Mouse (Mus musculus) ES-Bruce4 (cell line): ENCODE measurements at regions not wholly inside any gene's neighbourhood (a gene's known extent, or its start where the extent isn't known, plus 50 kb on each side); places are given as distances from the start of the nearest gene placed in this dataset.

Source experiments
- H3K27ac ChIP-seq: 2 replicates; pipeline ENCODE4 v1.5.1; 2012; ENCODE audit warnings: low read length, inconsistent platforms; ENCODE audit not compliant: insufficient read depth
- H3K27me3 ChIP-seq: 2 replicates; pipeline ENCODE4 v1.6.1; 2012; ENCODE audit warnings: mild to moderate bottlenecking, low read length, inconsistent platforms; ENCODE audit not compliant: control insufficient read depth, poor library complexity, insufficient read depth, severe bottlenecking
- H3K36me3 ChIP-seq: 2 replicates; pipeline ENCODE4 v1.6.1; 2012; ENCODE audit warnings: inconsistent platforms, mild to moderate bottlenecking, low read length, moderate library complexity; ENCODE audit not compliant: control insufficient read depth, poor library complexity, insufficient read depth, severe bottlenecking
- H3K4me1 ChIP-seq: one replicate; pipeline ENCODE4 v1.8.1; 2011; ENCODE audit warnings: low read length; ENCODE audit not compliant: control insufficient read depth, insufficient read depth
- H3K4me3 ChIP-seq: 2 replicates; pipeline ENCODE4 v1.5.1; 2011; ENCODE audit warnings: low read depth, mild to moderate bottlenecking, low read length
- H3K9ac ChIP-seq: 2 replicates; pipeline ENCODE4 v1.6.1; 2012; ENCODE audit warnings: low read depth, mild to moderate bottlenecking, inconsistent platforms; ENCODE audit not compliant: poor library complexity, severe bottlenecking
- H3K9me3 ChIP-seq: replicated peaks from 2 replicates; pipeline ENCODE4 v1.6.1; 2012; ENCODE audit warnings: mild to moderate bottlenecking, low read length, inconsistent platforms; ENCODE audit not compliant: control insufficient read depth, poor library complexity, insufficient read depth, severe bottlenecking
- CTCF ChIP-seq: IDR thresholded peaks from one replicate; pipeline ENCODE4 v1.8.1; 2011; ENCODE audit warnings: low read depth, low read length
- EP300 ChIP-seq: IDR thresholded peaks from 2 replicates; pipeline ENCODE4 v1.6.1; 2011; ENCODE audit warnings: low read depth, low read length; ENCODE audit not compliant: insufficient read depth
- POLR2A ChIP-seq: IDR thresholded peaks from one replicate; pipeline ENCODE4 v1.8.1; 2011; ENCODE audit warnings: low read length; ENCODE audit not compliant: insufficient read depth

DNA sequence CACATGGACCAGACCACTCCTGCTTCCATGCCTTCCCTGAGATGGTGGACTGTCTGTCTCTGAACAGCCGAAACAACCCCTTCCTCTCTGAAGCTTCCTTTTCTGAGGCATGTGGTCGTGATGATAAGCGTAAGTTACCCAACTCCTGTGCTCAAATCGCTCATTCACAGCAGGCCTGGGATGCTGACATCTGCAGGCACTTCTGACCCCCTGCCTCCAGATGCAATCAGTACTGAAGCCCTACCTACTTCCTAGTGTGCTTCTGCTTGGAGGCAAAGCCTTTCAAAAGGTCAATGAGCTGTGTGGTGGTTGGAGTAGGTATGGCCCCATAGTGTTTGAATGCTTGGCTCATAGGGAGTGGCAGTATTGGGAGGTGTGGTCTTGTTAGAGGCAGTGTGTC lies 253.7 kb upstream of the Irx3 start:
- Histone ChIP-seq H3K4me1 (no peaks in the 10 kb centered on the region), H3K9ac (no peak overlapping the region), H3K4me3 (no peak overlapping the region), H3K9me3 (no peaks in the 10 kb centered on the region; the same call in 1 of the 2 replicates), H3K27me3 (no peaks in the 10 kb centered on the region), H3K27ac (no peak overlapping the region), H3K36me3 (no peaks in the 10 kb centered on the region)
- no peak for TF ChIP-seq POLR2A
- TF ChIP-seq CTCF = no peak
- no peak for TF ChIP-seq EP300

- no peak for TF ChIP-seq CTCF
- TF ChIP-seq EP300 = no peak
- TF ChIP-seq POLR2A = no peak
- no peaks in the 10 kb centered on the region for H3K36me3 ChIP-seq
- no peak overlapping the region for H3K4me3 ChIP-seq
- H3K9ac ChIP-seq = no peak overlapping the region
- peaks cover 19% of the 10 kb centered on the region for H3K9me3 ChIP-seq
- H3K27ac ChIP-seq = no peak overlapping the region
- H3K27me3 ChIP-seq = no peaks in the 10 kb centered on the region; the same call in 1 of the 2 replicates
- H3K4me1 ChIP-seq = peaks cover 2% of the 10 kb centered on the region
Observed at GRCm38 (mm10) chr8:92044695-92045094, 242.8 kb upstream of the Irx3 start.

GRCm38 (mm10) chr8:92042951-92043350 lies 241.1 kb upstream of the Irx3 start:
- Histone ChIP-seq H3K27ac (no peak overlapping the region), H3K9me3 (peaks cover 23% of the 10 kb centered on the region)
- TF ChIP-seq POLR2A (no peak), EP300 (peak; percentile 87)

GRCm38 (mm10) chr8:92029954-92030353 lies 228.1 kb upstream of the Irx3 start:
- no peaks in the 10 kb centered on the region; the same call in 1 of the 2 replicates for H3K27me3 ChIP-seq
- H3K4me1 ChIP-seq = peaks cover 4% of the 10 kb centered on the region
- no peak overlapping the region for H3K27ac ChIP-seq
- H3K9me3 ChIP-seq = no peaks in the 10 kb centered on the region
- H3K9ac ChIP-seq = no peak overlapping the region
- H3K4me3 ChIP-seq = no peak overlapping the region
- TF ChIP-seq EP300 (no peak), POLR2A (no peak), CTCF (no peak)
- H3K36me3 ChIP-seq = no peaks in the 10 kb centered on the region

More at GRCm38 (mm10) chr8:92042951-92043350, 241.1 kb upstream of the Irx3 start:
- H3K27me3 ChIP-seq = no peaks in the 10 kb centered on the region
- no peak overlapping the region for H3K9ac ChIP-seq
- no peaks in the 10 kb centered on the region for H3K36me3 ChIP-seq
- peaks cover 2% of the 10 kb centered on the region for H3K4me1 ChIP-seq
- no peak overlapping the region for H3K4me3 ChIP-seq

DNA sequence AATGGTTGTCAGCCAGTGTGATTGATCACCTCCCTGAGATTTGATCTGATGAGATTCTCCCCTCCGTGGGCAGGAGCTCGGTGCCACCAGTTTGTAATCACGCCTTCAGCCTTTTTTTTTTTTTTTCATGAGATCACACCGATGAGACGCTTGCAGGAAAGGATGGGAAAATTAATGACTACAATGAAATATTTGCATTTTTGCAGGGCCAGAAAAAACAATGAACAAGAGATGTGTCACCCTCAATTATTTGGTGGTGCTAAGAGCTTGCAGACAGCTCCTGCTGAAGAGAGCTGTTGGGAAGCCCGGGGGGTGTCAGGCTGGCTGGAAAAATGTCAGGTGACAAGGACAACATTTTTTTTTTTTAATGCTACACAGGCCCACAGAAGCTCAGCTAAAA lies 227.6 kb upstream of the Irx3 start:
- Histone ChIP-seq H3K27ac (no peak overlapping the region), H3K36me3 (no peaks in the 10 kb centered on the region), H3K9ac (no peak overlapping the region), H3K9me3 (no peaks in the 10 kb centered on the region), H3K4me3 (no peak overlapping the region), H3K27me3 (no peaks in the 10 kb centered on the region; the same call in none of the 2 replicates), H3K4me1 (peaks cover 4% of the 10 kb centered on the region)
- no peak for TF ChIP-seq CTCF
- no peak for TF ChIP-seq POLR2A
- TF ChIP-seq EP300 = no peak

- Histone ChIP-seq H3K27ac (no peak overlapping the region), H3K4me1 (peaks cover 4% of the 10 kb centered on the region), H3K36me3 (no peaks in the 10 kb centered on the region), H3K4me3 (no peak overlapping the region), H3K9ac (no peak overlapping the region), H3K27me3 (no peaks in the 10 kb centered on the region; the same call in none of the 2 replicates), H3K9me3 (no peaks in the 10 kb centered on the region)
- no peak for TF ChIP-seq POLR2A
- peak; percentile 85 for TF ChIP-seq EP300
- no peak for TF ChIP-seq CTCF
Observed at GRCm38 (mm10) chr8:92028308-92028707, 226.4 kb upstream of the Irx3 start.
